Mouse (Mus musculus) olfactory bulb, adult 2 months (tissue): ENCODE results near the gene Birc2. TPM values are rescaled to one million over a fixed set of nuclear protein-coding genes. Genes with fewer than 3 reads are reported as not detected.

Experiments used
- H3K27ac ChIP-seq: fragments of 200-500 bp; 2 replicates; pipeline ENCODE4 v1.5.1; 2012; ENCODE audit warnings: low read depth, low read length; ENCODE audit not compliant: insufficient read depth
- H3K4me1 ChIP-seq: fragments of 200-500 bp; 2 replicates; pipeline ENCODE4 v1.6.1; 2012; ENCODE audit warnings: low read length; ENCODE audit not compliant: control insufficient read depth, insufficient read depth
- H3K4me3 ChIP-seq: fragments of 200-500 bp; 2 replicates; pipeline ENCODE4 v1.5.1; 2012; ENCODE audit warnings: mild to moderate bottlenecking, low read depth, low read length, moderate library complexity; ENCODE audit not compliant: insufficient read depth
- CTCF ChIP-seq: fragments of 200-500 bp; IDR thresholded peaks from 2 replicates; pipeline ENCODE4 v1.5.1; 2012; ENCODE audit warnings: low read depth, mild to moderate bottlenecking, low read length, moderate library complexity; ENCODE audit not compliant: insufficient read depth
- POLR2A ChIP-seq: fragments of 200-500 bp; IDR thresholded peaks from 2 replicates; pipeline ENCODE4 v1.6.1; 2012; ENCODE audit warnings: mild to moderate bottlenecking, low read depth, low read length, moderate library complexity; ENCODE audit not compliant: insufficient read depth
- WGBS: fragments of 180-500 bp; shearing (Covaris S2); methylation state at CpG from one replicate; pipeline ENCODE4 v1.1.7; 2018; 5-methylcytosine and 5-hydroxymethylcytosine counted together
- polyA plus RNA-seq: library from polyadenylated mRNA; stranded (reverse); fragments of >200 nt; gene quantifications from 2 replicates; pipeline ENCODE4 v1.2.4, GENCODE M21; 2012; ENCODE audit warnings: low replicate concordance; ENCODE audit not compliant: missing spikeins, insufficient read depth, insufficient read length

The Birc2 gene
- polyA plus RNA-seq, 1 experiment = not detected

GRCm38 (mm10) chr9:7780250-7781150 lies 56.4 kb downstream of the Birc2 start:
- no peak overlapping the region for H3K27ac ChIP-seq
- no peak for TF ChIP-seq CTCF
- TF ChIP-seq POLR2A = no peak
- 94% methylated on average over 8 of the region's 8 CpGs for WGBS

DNA sequence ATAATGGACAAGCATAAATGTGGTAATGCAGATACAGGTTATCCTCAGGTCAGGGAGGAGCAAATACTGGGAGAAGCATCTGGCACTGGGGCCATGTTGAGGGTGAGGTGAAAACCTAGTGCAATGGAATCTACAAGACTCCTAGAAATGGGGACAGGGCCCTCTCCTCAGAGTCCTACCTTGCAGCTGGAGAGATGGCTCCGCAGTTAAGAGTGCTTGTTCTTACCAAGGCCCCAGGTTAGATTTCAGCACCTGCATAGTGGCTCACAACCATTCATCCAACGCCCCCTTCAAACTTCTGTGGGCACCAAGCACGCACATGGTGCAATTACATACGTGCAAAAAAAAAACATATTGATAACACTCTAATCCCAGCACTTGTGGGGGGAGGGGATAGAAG lies 57.1 kb downstream of the Birc2 start:
- no peak overlapping the region for H3K27ac ChIP-seq
- 92% methylated on average over 4 of the region's 4 CpGs for WGBS
- H3K4me3 ChIP-seq = no peak overlapping the region
- H3K4me1 ChIP-seq = no peaks in the 10 kb centered on the region; the same call in 1 of the 2 replicates
- no peak for TF ChIP-seq CTCF
- TF ChIP-seq POLR2A = no peak

More at GRCm38 (mm10) chr9:7780250-7781150, 56.4 kb downstream of the Birc2 start:
- H3K4me1 ChIP-seq = no peaks in the 10 kb centered on the region; the same call in 1 of the 2 replicates
- no peak overlapping the region for H3K4me3 ChIP-seq

GRCm38 (mm10) chr9:7778771-7779170 lies 58.1 kb downstream of the Birc2 start:
- no peak overlapping the region for H3K27ac ChIP-seq
- no peak overlapping the region for H3K4me3 ChIP-seq
- WGBS = 78% methylated on average over 7 of the region's 7 CpGs
- no peak for TF ChIP-seq CTCF
- no peak for TF ChIP-seq POLR2A
- peaks cover 6% of the 10 kb centered on the region for H3K4me1 ChIP-seq

DNA sequence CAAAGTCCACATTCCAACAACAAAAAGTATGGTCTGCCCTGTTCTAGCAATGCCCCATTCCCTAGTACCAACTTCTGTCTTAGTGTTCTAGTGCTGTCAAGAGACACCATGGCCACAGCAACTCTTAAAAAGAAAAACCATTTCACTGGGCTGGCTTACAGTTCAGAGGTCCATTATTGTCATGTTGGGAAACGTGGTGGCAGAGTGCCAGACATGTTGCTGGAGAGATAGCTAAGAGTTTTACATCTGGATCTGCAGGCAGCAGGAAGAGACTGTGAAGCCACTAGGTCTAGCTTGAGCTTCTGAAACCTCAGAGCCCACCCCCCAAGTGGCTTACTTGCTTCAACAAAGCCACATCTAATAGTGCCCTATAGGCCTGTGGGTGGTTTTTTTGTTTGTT lies 59.2 kb downstream of the Birc2 start:
- TF ChIP-seq CTCF = no peak
- no peak for TF ChIP-seq POLR2A
- Histone ChIP-seq H3K27ac (no peak overlapping the region), H3K4me3 (no peak overlapping the region), H3K4me1 (peaks cover 8% of the 10 kb centered on the region)
- WGBS = 96% methylated on average over 1 of the region's 1 CpGs

DNA sequence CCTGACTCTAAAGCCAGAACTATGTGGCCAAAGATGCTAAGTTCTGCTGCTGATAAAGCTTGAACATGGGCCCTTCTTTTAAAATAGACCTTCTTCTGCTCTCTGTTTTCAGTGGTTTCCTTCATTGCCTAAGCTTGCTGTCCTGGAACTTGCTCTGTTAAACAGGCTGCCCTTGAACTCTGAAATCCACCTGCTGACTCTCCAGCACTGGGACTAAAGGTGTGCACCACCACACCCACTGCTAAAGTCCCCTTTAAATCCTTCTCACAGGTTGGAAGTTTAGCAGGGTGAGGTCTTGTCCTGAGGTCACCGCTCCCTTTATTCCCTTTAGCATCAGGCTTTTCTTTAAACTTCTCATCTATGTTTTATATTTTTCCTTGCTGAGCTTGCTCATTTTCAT lies 59.9 kb downstream of the Birc2 start:
- 100% methylated on average over 1 of the region's 1 CpGs for WGBS
- Histone ChIP-seq H3K4me3 (no peak overlapping the region), H3K27ac (no peak overlapping the region), H3K4me1 (peaks cover 8% of the 10 kb centered on the region)
- TF ChIP-seq CTCF (no peak), POLR2A (no peak)

DNA sequence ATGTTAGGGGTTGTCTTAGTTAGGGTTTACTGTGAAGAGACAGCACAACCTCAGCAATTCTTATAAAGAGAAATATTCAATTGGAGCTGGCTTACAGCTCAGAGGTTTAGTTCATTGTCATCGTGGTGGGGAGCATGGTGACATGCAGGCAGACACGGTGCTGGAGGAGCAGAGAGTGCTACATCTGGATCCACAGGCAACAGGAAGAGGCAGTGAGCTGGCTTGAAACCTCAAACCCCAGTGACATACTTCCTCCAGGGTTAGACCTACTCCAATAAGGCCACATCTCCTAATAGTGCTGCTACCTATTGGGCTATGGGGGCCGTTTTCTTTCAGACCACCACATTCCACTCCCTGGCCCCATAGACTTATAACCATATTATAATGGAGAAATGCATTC lies 60.9 kb downstream of the Birc2 start:
- H3K4me1 ChIP-seq = peaks cover 8% of the 10 kb centered on the region
- 71% methylated on average over 3 of the region's 3 CpGs for WGBS
- no peak overlapping the region for H3K4me3 ChIP-seq
- TF ChIP-seq POLR2A (no peak), CTCF (no peak)
- no peak overlapping the region for H3K27ac ChIP-seq

- WGBS = 51% methylated on average over 2 of the region's 2 CpGs
- peaks cover 8% of the 10 kb centered on the region for H3K4me1 ChIP-seq
- TF ChIP-seq POLR2A = no peak
- TF ChIP-seq CTCF = no peak
- no peak overlapping the region for H3K4me3 ChIP-seq
- H3K27ac ChIP-seq = no peak overlapping the region
These were observed 61.9 kb downstream of the Birc2 start for GRCm38 (mm10) chr9:7775011-7775410.

GRCm38 (mm10) chr9:7774538-7774937 lies 62.3 kb downstream of the Birc2 start:
- TF ChIP-seq POLR2A = no peak
- TF ChIP-seq CTCF = no peak
- H3K4me1 ChIP-seq = peaks cover 8% of the 10 kb centered on the region
- no peak overlapping the region for H3K4me3 ChIP-seq
- WGBS = 80% methylated on average over 10 of the region's 10 CpGs
- no peak overlapping the region for H3K27ac ChIP-seq

DNA sequence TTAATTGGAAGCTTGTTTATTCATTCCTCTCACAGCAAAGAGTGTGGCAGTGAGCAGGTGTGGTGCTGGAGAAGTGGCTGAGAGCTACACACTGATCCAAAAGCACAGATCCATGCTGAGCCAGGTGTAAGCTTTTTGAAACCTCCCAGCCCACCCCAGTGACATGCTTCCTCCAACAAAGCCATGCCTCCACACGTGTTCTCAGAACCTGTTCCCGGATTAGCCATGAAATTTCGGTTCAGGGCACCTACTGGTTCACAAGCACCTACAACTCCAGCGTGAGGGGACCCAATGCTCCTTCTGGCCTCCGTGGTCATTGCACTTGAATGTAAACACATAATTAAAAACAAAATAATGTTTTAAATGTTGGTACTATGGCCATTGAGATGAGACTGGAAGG lies 63.2 kb downstream of the Birc2 start:
- Histone ChIP-seq H3K4me1 (peaks cover 8% of the 10 kb centered on the region), H3K4me3 (no peak overlapping the region), H3K27ac (no peak overlapping the region)
- WGBS = 95% methylated on average over 5 of the region's 5 CpGs
- TF ChIP-seq CTCF (no peak), POLR2A (no peak)
